Mouse (Mus musculus) gastrocnemius, postnatal 4 days (tissue): ENCODE data around the gene Cntrl. TPM values are rescaled to one million over a fixed set of nuclear protein-coding genes. Genes with fewer than 3 reads are reported as not detected.

Experiments used
- DNase-seq, 2 experiments: peaks; one replicate each; pipeline ENCODE4 v3.0.0; 2021 to 2022; ENCODE audit warnings: low spot score in 2 of 2, mixed read lengths in 2 of 2
- total RNA-seq, 2 experiments: library from RNA; stranded (reverse); gene quantifications; 2 replicates each; pipeline ENCODE4 v1.2.3; 2021

The Cntrl gene
- total RNA-seq, 2 experiments from 2014 or later: 14.4 to 16.7 TPM

DNA sequence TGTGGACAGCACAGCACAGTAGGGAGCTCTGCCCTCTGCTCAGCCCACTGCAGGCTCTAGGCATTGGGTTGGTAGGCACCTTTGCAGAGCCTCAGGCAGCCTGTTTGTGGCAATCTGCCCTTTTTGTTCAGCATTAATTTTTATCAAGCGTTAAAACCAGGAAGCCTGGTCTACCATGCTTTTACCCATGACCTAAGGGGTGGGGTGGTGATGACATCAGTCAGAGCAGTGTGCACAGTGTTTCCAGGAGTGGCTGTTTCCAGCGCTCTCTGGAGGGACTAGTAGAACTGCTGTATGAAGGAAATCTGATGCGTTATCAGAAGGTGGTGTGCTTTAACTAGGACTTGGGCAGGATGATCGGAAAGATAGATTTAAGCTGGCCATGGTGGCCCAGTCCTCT is 63.0 kb downstream of the Cntrl start:
- DNase-seq: no peak

DNA sequence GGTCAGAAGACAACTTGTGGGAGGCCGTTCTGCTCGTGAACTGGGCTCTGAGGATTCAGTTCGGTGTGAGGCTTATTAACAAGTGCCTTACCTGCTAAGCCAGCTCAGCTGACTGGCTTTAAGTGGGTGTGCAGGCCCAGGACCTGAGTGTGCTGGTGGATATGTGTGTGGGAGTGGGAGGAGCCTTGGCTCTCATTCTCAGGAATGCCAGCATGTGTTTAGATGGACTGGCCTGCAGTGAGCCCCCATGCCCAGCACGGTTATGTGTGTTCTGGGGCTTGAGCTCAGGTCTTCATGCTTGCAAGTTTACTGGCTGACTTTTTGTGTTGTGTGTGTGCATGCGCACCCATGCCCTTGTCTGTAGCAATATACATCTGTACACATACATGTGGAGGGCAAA is 64.4 kb downstream of the Cntrl start:
- DNase-seq: no peak

DNA sequence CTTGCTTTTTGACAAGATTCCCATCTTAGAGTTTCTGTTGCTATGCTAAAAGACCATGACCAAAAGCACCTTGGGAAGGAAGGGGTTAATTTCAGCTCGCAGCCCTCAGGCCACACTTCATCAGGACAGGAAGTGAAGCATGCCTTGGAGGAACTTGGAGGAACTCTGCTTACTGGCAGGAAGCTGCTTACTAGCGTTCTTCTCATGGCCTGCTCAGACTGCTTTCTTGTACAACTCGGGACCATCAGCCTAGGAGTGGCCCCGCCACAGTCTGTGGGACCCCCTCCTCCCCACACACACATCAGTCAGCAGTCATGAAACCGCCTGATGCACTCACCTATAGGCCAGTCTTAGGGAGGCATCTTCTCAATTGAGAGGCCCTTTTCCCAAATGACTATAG is 64.8 kb downstream of the Cntrl start:
- DNase-seq: no peak

DNA sequence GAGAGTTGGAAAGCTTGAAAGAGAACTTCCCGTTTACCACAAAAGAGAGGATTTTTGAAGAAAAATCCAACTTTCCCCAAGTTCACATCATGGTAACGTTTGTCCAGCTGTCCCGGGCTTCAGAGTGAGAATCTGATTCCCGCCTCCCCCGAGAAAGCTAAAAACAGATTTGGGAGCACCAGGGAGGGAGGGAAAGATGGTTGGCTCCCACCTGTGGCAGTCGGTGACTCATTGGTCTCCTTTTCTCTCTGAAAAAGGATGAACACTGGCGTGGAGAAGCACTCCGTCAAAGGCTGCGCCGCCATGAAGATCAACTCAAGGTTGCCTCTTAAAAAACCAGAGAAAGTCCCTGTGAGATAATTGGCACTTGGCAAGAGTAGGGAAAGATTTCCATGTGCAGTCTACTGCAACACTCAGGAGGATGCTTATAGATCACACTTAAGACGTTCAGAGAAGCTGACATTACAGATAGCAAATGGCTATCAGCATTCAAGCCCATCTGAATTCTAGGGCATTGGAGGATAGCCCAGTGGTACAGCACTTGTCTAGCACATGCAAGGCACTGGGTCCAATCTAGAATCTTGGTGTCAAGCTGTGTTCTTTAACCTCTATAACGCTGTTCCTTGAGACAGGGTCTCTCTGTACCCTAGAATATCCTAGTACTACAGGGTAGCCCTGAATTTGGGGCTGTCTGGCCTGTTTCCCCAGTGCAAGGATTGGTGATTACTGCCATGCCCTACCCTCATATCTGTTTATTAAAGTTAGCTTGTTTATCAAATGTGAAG is 66.2 kb downstream of the Cntrl start:
- no peak for DNase-seq

DNA sequence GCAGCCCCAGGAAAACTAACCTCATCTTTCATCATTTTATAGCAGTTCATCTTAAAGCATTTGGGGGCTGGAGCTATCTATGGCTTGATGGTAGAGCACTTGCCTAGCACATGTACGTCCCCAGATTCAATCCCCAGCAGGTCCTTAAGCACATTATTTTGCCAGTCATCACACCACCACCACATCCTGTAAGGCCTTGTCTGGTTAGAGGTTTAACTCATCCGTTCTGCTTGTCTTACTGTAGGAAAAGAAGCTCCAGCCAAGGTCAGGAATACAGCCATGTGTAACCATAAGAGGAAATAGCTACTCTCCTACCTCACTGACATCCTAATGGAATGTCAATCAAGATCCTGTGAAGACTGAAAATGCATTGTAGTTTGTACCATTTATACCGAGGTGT is 68.9 kb downstream of the Cntrl start:
- DNase-seq: no peak

DNA sequence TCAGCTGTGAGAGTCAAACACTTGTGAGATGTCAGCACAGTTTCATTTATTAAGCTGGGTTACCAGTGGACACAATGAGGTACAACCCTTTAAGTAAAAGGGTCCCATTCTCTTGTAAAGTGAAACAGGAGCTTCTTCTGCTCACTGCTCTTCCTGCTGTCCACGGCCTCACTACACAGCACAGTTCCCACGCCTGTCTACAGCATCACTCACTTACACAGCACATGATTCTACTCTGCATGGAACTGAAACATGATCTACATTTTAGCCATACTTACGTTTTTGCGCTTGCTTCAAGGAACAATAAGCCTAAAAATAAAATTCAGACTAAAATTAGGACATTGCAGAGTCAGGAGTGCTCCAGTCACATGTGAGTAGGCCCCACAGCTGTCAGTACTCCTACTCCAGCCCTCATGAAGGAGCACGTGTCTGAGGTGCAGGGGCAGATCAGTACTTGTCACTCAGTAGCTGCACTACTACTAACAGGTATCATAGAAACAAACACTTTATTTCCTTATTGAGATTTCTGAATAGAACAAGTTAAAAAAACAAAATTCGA is 73.9 kb downstream of the Cntrl start:
- no peak for DNase-seq

DNA sequence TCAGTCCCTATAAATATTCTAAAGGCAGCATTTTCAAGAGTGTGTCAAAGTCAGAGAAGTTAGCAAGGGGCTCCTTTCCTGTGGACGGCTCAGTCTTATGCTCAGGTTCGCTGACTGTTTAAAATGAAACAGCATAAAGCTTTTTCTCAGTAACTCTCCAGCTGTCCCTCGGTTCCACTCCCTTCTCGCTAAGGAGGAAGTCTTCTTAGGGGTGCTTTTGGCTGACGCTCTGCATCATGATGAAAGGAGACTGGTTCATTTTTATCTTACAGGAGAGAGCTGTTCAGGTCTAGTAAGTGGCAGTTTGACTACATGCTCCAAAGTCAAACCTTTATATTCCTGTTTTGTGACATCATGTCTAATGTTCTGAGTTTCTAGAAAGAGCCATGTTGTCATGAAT is 79.6 kb downstream of the Cntrl start:
- no peak for DNase-seq

DNA sequence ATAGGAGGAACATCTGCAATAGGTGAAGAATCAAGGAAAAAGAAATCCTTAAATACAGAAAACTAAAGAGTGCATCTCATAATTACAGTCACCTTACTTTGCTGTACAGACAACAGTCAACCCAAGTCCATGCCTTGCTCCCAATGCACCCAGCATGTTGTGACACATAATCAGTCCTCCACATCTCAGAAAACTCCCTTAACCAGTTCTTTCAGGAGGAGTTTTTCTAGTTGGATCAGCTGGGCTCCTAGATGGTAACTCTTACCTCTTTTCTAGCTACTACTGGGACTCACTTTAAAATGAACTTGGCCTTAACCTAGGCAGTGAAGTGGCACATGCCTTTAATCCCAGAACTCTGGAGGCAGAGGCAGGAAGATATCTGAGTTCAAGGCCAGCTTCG is 84.7 kb downstream of the Cntrl start:
- DNase-seq: no peak

DNA sequence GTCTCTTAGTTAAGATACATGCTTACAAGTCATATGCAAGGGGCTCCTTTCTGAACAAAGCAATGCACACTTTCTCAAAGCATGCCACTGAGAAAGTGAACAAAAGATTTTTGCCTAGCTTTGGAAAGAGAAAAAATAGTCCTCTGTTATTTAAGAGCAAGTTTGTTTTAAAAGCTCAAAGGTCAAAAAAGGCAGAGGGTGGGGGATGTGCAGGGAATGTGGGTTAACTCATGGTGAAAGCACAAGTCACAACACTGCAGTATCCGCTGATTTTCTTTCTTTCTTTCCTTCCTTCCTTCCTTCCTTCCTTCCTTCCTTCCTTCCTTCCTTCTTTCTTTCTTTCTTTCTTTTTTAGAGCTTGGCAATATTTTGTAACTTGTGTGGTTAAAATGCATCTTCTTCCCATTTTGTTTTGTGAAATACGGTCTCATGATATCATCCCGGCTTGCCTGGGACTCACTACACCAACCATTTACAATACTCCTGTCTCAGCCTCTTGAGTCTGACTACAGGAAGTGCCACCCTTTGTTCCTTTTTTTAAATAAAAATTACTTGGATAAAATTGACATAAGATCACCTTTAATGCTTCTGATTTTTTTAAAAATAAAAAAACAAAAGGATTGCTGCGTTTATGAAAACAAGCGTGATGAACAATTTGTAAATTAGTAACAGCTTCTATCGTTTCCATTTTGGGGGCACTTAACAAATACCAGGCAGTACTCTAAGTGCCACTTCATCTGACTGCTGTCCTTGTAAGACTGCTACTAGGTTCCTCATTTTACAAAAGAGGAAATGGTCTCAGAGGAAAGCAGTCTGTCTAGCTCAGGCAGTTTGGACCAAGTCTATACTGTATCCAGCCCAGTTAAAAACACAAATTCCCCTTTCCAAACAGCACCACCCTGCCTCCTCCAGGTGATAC is 86.6 kb downstream of the Cntrl start:
- DNase-seq: no peak

DNA sequence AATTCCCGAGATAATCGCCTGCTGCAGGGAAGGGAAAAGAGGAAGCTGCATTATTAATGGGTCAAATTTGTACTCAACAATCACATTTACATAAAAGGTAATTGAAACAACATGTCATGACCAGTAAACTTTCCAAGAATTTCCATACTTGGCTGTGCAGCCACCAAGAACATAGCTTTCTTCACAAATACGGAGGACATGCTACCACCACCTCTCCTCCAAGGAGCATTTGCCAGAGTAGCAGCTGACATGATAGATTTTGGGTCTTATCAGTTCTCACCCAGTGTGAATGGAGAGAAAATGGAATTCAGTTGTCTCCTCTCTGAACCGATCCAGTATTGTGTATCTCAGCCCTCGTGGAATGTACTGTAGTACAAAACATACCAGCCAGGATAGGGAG is 90.2 kb downstream of the Cntrl start:
- no peak for DNase-seq

DNA sequence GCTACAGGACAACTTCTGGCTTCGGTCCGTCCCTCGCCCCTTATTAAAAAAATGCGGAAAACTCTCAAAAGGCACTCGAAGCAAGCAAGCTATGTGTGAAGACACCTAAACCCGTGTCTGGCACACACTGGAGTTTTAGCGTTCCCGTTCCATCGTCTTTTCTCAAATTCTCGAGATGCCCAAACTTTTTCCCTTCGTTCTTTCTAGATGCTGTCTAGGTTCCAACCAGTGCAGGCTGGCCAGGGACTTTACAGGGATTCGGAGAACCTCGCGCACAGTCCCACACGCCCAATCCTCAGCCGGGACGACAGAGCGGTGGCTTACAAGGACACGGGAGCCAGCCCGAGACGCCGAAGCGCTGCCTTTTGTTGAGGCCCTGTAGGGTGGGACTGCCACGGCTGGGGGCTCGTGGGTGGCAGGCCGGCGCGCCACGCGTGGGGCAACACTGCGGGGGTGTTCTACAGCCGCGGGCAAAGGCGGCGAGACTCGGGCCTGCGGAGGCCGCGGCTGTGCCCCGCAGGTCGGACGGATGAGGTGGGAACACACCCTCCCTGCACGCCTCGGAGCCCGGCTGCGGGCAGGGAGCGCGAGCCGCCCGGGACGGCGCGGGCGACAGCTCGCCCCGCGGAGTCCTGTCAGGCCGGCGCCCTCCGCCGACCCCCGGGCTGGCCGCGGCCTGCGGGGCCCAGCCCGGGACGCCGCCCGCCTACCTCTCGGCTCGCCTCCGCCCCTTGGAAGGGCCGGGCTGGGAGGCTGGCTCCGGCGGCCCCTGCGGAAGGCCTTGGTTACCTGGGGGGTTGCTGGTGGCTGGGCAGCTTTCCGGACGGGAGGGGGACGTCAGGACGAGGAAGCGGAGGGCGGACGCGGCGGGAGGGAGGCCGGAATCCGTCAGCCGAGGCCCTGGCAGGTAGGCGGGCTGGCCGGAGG is 90.9 kb downstream of the Cntrl start:
- DNase-seq: peak; percentile 26 to 44

DNA sequence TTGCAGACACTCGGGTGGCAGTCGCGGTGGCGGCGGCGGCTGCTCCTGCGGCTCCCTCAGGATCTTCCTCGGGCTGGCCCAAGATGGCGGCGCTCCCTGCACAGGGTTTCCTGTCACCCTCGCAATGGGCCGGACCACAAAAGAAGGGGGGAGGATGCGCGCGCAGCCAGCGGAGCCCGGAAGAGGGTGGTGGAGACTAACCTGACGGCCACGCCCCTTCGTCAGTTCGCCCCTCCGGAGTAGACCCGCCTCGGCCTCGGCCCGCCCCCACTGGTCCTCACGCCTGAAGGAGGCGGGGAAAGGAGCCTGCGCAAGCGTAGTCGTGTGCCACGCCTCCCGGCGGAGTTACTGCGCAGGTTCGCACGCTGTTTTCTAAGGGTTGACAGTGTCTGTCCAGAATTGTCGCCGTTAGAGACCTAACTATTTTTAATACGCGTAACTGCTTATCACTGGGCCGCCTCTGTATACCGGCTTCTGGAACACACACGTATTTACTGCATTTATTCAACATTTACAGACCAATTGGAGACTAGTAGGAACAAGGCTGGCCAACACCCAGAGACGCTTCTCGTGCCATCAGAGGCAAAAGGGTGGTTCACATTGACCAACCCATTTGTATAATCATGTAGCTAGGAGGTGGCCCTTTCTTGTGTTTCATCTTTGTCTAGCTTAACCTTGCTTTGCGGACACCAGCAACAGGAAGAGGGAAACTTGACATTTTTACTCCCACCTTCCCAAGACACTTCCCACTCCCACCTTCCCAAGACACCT is 91.8 kb downstream of the Cntrl start, which contains the start of gene Rab14:
Rab14 (minus strand) TSS at position 223 of the 771 bp plus-strand sequence.
- peak; percentile 100 for DNase-seq

DNA sequence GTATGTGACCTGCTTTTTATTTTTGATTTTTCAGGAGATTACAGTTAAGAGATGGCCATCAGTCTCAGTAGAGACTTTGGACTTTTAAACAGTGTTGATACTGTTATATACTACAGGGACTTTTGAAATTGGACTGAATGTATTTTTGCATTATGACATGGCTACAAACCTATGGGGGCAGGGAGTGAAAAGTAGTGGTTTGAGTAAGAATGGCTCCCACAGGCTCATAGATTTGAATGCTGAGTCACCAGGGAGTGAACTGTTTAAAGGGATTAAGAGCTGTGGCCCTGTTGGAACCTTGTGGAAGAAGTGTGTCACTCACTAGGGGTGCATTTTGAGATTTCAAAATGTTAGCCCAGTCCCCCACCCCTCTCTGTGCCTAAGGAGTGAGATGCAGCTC is 94.4 kb downstream of the Cntrl start:
- no peak for DNase-seq

DNA sequence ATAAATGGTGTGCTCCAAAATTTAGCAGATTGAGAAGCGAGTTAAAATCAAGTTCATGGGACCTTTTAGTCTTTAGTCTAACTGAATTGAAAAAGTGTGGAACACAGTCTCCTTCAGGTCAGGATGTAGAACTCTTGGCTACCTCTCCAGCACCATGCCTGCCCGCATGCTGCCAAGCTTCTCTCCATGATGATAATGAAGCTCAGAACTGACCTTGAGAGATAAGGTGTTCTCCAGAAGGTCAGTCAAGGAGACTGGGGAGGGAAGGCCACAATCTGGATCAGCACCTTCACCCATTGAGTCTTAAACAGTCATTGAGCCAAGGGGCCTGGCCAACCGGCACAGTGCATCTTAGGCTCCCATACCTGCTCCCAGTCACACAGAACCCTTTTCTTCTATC is 97.5 kb downstream of the Cntrl start:
- no peak for DNase-seq

DNA sequence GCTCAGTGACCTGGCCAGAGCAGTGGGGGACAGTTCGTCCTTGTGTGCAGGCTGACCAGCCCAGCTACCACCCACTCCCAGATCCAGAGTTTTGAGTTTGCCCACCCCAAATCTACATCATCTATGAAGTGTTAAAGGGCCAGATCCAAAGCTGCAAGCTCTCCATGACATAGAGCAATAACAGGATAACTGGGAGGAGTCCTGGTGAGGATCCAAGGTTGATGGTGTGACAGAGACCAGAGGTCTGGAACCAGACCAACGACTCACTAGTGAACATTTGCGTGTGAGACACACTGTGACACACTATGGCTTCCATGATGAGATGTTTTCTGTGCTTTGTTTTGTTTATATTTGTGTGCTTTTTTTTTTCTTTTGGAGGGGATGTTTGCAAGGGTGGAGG is 98.8 kb downstream of the Cntrl start:
- no peak for DNase-seq

DNA sequence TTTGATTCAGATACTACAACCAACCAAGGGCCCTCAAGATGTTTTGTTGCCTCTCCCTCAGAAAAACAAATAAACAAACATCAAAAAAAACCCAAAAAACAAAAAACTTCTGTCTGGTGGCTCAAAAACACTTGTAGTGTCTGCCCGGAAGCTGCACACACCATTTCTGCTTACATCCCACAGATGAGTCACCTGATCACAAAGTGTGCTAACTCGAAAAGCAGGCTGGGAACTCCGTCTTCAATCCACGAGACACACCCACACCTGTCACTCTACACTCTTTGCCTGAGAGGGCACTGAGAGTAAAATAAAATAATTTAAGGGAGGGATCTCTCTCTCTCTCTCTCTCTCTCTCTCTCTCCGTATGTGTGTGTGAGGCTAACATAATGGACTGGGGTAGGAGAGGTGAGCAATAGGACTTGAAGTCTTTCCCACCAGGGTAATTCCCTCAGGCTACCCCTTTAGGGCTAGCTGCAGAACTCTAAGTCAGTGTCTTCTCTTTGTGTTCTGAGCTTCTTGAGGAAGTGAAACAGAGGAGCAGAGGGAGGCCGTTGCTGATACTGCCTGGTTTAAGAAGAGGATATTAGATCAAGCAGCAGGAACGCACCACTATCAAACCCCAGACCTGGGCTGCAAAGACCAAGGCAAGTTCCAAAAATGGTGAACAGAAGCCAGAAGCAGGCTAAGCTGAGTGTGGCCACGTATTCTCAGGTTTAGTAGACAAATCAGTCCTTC is 99.8 kb downstream of the Cntrl start:
- DNase-seq: no peak

DNA sequence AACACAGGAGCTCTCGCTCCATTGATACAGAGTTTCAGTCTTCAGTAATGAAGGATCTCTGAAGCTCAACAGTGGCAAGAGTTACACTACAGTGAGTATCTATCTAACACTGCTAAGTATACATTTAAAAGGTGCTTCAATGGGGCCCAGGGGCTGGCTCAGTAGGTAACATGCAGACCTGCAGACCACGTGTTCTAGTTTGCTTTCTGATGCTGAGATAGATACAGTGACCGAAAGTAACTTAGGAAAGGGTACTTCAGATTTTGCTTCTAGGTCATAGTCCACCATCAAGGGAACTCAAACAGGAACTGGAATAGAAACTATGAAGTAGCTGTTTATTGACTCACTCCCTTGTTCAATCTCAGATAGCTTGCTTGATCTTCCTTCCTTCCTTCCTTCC is 102.4 kb downstream of the Cntrl start:
- DNase-seq: no peak

DNA sequence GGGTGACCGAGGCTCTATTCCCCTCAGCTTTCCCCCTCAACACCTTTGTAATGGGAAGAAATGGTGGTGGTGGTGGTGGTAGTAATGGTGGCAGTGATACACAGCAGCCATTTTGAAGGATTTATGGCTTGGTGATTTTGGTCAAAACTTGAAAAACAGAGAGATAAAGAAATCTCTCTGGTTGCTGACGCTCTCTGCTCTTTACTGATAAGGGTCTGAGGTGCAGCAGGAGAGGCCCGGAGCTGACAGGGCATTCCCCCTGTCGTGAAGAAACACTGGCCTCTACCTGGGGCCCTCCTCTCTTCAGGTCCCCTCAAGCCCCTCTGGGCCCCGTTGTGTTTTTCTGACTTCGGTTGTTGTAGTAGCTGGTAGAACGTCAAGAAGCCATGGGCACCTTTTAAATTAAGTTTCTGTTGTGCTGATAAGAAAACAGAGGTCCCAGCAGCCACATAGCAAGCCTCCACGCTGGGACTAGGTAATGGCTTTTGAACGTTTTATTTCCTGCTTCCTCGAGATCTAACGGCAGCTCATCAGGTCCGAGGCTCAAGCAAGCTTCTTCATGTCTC is 104.1 kb downstream of the Cntrl start:
- DNase-seq: no peak

DNA sequence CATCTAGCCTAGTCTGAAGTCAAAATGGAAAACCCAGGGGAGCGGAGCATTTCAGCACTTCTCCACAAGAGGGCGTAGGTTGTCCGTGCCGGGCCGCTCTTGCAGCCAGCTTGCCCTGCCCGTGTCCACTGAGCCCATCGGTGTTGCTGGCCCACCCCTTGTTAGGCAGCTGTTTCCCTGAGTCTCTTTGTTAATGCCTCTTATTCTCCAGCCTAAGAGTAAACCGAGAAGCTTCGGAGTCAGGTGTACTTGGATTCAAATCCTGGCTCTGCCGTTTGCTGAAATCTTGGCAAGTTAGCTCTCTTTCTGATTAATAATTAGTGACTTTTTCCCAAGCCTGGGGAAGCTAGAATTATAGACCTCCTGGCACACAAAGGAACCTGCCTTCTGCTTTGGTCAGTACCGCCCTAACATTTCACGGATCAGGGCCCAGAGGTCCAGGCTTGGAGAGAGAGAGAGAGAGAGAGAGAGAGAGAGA is 105.6 kb downstream of the Cntrl start:
- DNase-seq: peak; percentile 76 to 83
